Mouse (Mus musculus) hindbrain, embryonic 16.5 days (tissue): ENCODE results near the gene Olfr552. TPM values are rescaled to one million over a fixed set of nuclear protein-coding genes. Genes with fewer than 3 reads are reported as not detected.
"Not testable (repeated sequence)": the region's sequence is repeated elsewhere in the genome, so short reads cannot be mapped to it uniquely, and the experiment has no call there.

Experiments used
- ATAC-seq: fragments of 200-750 bp; cut with Nextera tagmentation; 2 replicates; pipeline ENCODE4 v1.8.0; 2017; ENCODE audit warnings: moderate TSS enrichment, moderate library complexity
- H3K27ac ChIP-seq: fragments of 300-500 bp; sonication (generic); 2 replicates; pipeline ENCODE4 v1.5.1; 2014; ENCODE audit warnings: low read depth, mild to moderate bottlenecking, control low read depth, low read length, moderate library complexity
- H3K27me3 ChIP-seq: fragments of 300-500 bp; sonication (generic); replicated peaks from 2 replicates; pipeline ENCODE4 v1.6.1; 2014; ENCODE audit warnings: low read length; ENCODE audit not compliant: control insufficient read depth, insufficient read depth
- H3K36me3 ChIP-seq: fragments of 300-500 bp; sonication (generic); 2 replicates; pipeline ENCODE4 v1.6.1; 2014; ENCODE audit warnings: mild to moderate bottlenecking, low read length, moderate library complexity, mixed read lengths; ENCODE audit not compliant: control insufficient read depth, insufficient read depth
- H3K4me1 ChIP-seq: fragments of 300-500 bp; sonication (generic); 2 replicates; pipeline ENCODE4 v1.6.1; 2014; ENCODE audit warnings: low read depth, low read length; ENCODE audit not compliant: control insufficient read depth, insufficient read depth
- H3K4me2 ChIP-seq: fragments of 300-500 bp; sonication (generic); 2 replicates; pipeline ENCODE4 v1.6.1; 2014; ENCODE audit warnings: mild to moderate bottlenecking, low read length, control low read depth, moderate library complexity
- H3K4me3 ChIP-seq: fragments of 300-500 bp; sonication (generic); 2 replicates; pipeline ENCODE4 v1.5.1; 2014; ENCODE audit warnings: mild to moderate bottlenecking, low read length, control low read depth, moderate library complexity
- H3K9ac ChIP-seq: fragments of 300-500 bp; sonication (generic); 2 replicates; pipeline ENCODE4 v1.6.1; 2014; ENCODE audit warnings: low read depth, mild to moderate bottlenecking, control low read depth, low read length, moderate library complexity
- H3K9me3 ChIP-seq: fragments of 300-500 bp; sonication (generic); 2 replicates; pipeline ENCODE4 v1.6.1; 2014; ENCODE audit warnings: mild to moderate bottlenecking, low read length, moderate library complexity; ENCODE audit not compliant: control insufficient read depth
- WGBS: fragments of 180-500 bp; shearing (Covaris S2); extraction: QIAGEN DNeasy Blood & Tissue Kit; methylation state at CpG from one replicate; pipeline ENCODE4 v1.1.7; 2014; 5-methylcytosine and 5-hydroxymethylcytosine counted together
- polyA plus RNA-seq: library from polyadenylated mRNA; unstranded; fragments of >200 nt; fragmentation: Nextera tagmentation; extraction: Ambion mirVana; gene quantifications from 2 replicates; pipeline ENCODE4 v1.2.1, GENCODE M21; 2015

Gene Olfr552
- polyA plus RNA-seq, 1 experiment from 2014 or later: not detected

DNA sequence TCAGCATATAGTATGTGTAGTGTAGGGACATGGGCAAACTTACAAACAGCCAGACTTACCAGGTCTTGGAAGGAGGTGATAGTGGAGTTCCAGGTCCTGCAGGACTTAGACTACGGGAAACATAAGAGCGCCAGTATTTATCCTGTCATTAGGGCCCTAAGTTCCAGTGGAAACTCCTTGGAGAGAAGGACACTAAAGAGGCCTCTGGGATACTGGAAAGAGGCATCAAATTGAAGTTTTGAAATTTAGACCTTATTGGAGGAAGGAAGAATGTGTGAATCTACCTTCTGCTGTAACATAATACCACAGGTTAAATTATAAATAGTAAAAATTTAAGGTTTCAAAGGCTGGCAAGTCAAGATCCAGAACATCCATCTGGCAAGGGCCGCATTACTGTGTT lies 5.8 kb upstream of the Olfr552 start, which contains the start of gene Olfr551:
Gene Olfr551 (minus strand): TSS at position 101 of the 400 bp plus-strand sequence.
- no peak for ATAC-seq
- Histone ChIP-seq H3K4me3 (no peak within 1 kb of the TSS), H3K36me3 (no peaks in the 10 kb centered on the region), H3K9me3 (no peaks in the 10 kb centered on the region), H3K4me1 (no peaks in the 10 kb centered on the region), H3K27me3 (no peaks in the 10 kb centered on the region), H3K27ac (no peak within 1 kb of the TSS), H3K4me2 (no peak within 1 kb of the TSS), H3K9ac (no peak within 1 kb of the TSS)
- WGBS: 95% methylated on average over 3 of the region's 3 CpGs

DNA sequence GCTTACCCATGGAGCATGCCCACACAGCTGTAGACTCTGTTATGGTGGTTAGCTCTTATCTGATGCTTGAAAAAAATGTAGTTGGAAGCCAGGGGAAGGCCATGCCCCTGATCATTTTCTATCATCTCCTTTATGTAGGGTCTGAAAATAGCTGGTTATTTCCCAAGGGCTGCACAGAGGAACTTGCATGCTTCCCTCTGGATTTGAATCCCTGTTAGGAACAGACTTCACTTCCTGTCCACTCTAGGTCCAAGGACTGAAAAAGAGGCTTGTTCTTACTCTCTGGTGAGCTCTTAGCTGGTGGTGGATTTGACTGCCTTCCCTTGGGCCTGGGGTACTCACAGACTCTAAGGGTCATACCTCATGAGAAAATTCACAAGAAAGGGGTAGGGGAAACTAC lies 20.5 kb downstream of the Olfr552 start, which contains the start of gene Olfr553:
Gene Olfr553 (minus strand): TSS at position 101 of the 400 bp plus-strand sequence.
- Histone ChIP-seq H3K36me3 (no peaks in the 10 kb centered on the region), H3K9ac (no peak within 1 kb of the TSS), H3K27ac (no peak within 1 kb of the TSS), H3K27me3 (no peaks in the 10 kb centered on the region), H3K9me3 (no peaks in the 10 kb centered on the region), H3K4me3 (no peak within 1 kb of the TSS), H3K4me1 (no peaks in the 10 kb centered on the region), H3K4me2 (no peak within 1 kb of the TSS)
- no peak for ATAC-seq

DNA sequence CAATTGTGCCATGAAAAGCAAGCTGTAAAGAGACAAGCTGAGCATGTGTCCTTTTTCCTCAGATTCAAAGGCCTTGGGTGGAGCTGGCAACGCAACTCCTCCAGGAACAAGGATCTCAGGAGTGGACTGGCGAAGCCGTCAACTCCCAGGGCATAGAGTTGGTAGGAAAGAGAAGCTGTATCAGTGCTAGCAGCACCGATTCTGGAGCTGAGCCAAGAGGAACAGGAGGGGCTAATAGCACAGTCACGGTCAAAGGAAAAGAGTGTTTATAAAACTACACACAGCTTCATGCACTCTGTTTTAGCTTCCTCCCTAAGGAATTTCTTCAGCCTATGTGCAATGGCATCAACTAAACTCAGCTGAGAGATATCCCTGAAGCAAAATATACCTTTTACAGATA lies 22.0 kb downstream of the Olfr552 start:
- H3K4me3 ChIP-seq: no peak overlapping the region
- H3K4me2 ChIP-seq: no peak overlapping the region
- H3K4me1 ChIP-seq: no peaks in the 10 kb centered on the region
- H3K36me3 ChIP-seq: no peaks in the 10 kb centered on the region
- ATAC-seq: no peak
- H3K27me3 ChIP-seq: no peaks in the 10 kb centered on the region
- 65% methylated on average over 5 of the region's 5 CpGs for WGBS
- no peaks in the 10 kb centered on the region for H3K9me3 ChIP-seq
- H3K9ac ChIP-seq: no peak overlapping the region
- H3K27ac ChIP-seq: no peak overlapping the region

DNA sequence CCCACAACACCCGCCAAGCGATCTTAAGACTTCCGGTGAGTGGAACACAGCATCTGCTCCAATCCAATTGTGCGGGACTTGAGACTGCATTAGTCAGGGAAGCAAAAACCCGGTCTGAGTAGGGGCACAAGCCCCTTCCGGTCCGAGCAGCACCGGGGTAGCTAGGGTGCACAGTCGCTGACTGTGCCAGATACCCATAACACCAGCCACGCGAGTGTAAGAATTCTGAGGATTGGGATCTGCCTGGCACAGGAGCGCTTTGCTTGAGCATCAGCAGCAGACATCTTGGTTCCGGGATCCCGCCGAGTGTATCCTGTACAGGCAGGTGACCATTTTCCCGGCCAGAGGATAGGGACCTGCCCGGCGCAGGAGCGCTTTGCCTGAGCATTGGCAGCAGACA lies 22.8 kb downstream of the Olfr552 start:
- H3K4me2 ChIP-seq, H3K4me1 ChIP-seq, H3K9ac ChIP-seq, ATAC-seq, H3K9me3 ChIP-seq, H3K27ac ChIP-seq, H3K4me3 ChIP-seq, H3K36me3 ChIP-seq, H3K27me3 ChIP-seq: not testable (repeated sequence)
- 89% methylated on average over 15 of the region's 19 CpGs for whole genome bisulfite sequencing

DNA sequence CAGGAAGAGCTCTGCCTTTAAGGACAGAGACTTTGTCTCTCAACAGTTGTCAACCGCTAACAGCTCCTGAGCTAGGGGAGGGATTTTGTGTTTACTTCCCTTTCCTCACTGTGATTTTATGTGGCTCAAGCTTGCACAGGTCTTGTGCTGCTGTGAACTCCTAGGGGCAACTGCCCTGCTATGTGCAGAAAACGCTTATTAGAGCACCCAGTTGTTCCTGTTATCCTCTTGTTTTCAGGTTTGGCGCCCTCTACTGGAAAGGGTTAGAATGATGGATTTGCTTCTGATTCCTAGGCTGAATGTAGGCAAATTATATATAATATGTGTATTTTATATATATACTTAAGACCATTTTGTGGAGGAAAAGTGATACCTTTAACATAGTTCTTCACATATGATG lies 39.1 kb downstream of the Olfr552 start:
- 39% methylated on average over 3 of the region's 3 CpGs for WGBS
- no peak for ATAC-seq
- Histone ChIP-seq H3K4me1 (no peaks in the 10 kb centered on the region), H3K36me3 (no peaks in the 10 kb centered on the region), H3K9me3 (no peaks in the 10 kb centered on the region), H3K4me3 (no peak overlapping the region), H3K27ac (no peak overlapping the region), H3K27me3 (no peaks in the 10 kb centered on the region), H3K4me2 (no peak overlapping the region), H3K9ac (no peak overlapping the region)

DNA sequence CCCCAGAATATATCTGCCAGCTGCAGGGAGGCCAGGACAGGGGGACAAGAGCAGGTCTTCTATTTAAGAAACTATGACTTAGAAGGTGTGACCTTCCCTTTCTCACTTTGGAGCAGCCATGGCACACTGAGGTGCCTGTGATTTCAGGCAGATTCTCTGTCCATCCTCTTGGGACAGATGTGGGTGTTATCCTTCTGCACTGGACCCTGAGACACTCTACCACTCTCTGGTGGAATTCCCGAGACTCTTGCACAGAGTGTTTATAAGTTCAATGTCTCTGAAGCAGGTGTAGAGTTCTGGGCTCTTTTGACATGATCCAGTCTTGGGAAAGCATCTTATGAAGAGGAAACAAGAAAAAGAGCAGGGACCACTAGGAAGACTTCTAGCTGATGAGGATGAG lies 40.6 kb downstream of the Olfr552 start, which contains the start of gene Olfr554:
Gene Olfr554 (plus strand): TSS at position 301 of the 400 bp plus-strand sequence.
- H3K4me3 ChIP-seq: no peak within 1 kb of the TSS
- H3K9ac ChIP-seq: no peak within 1 kb of the TSS
- H3K36me3 ChIP-seq: no peaks in the 10 kb centered on the region
- no peak for ATAC-seq
- WGBS: 87% methylated on average over 1 of the region's 1 CpGs
- no peaks in the 10 kb centered on the region for H3K27me3 ChIP-seq
- no peak within 1 kb of the TSS for H3K4me2 ChIP-seq
- no peaks in the 10 kb centered on the region for H3K9me3 ChIP-seq
- H3K4me1 ChIP-seq: no peaks in the 10 kb centered on the region
- H3K27ac ChIP-seq: no peak within 1 kb of the TSS

DNA sequence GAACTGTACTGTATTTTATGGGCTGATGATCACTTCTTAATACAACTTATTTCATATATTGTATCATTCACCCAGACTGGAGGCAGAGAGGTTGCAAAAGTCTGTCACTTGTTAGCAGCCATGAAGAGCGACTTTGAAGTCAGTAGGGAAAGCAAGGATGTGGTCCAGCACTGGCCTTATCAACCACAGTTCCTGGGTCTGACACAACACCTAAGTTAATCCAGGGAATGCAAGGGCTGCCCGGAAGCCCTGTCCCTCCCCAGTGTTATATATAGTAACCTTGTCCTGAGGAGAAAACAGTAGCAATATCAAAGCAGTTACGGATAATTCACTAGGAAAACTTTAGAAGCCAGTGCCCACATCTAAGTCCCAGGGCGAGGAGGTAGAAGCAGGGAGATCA lies 47.4 kb downstream of the Olfr552 start:
- WGBS: 87% methylated on average over 4 of the region's 4 CpGs
- H3K4me2 ChIP-seq: not testable (repeated sequence)

More for the DNA sequence above, 47.4 kb downstream of the Olfr552 start:
- H3K4me3 ChIP-seq, H3K27ac ChIP-seq, H3K36me3 ChIP-seq, H3K9me3 ChIP-seq, H3K27me3 ChIP-seq, H3K9ac ChIP-seq, H3K4me1 ChIP-seq, ATAC-seq: not testable (repeated sequence)

Other genes starting within 250 kb of the Olfr552 start
- gene Rrm1, start 156.1 kb upstream of the Olfr552 start, polyA plus RNA-seq: 48.8 and 55.7 TPM in 2 replicates
- gene Olfr543, start 116.1 kb upstream of the Olfr552 start, polyA plus RNA-seq: 0.66 and 0.71 TPM in 2 replicates
- gene Olfr544, start 109.5 kb upstream of the Olfr552 start, polyA plus RNA-seq: 0.05 and 0.14 TPM in 2 replicates
- gene Olfr545, start 98.2 kb upstream of the Olfr552 start, polyA plus RNA-seq: 0.24 and 0.45 TPM in 2 replicates
- gene Olfr547, start 63.0 kb upstream of the Olfr552 start, polyA plus RNA-seq: not detected in 2 replicates
- gene Olfr548-ps1, start 56.9 kb upstream of the Olfr552 start, polyA plus RNA-seq: not detected in 2 replicates
- not detected in 2 replicates for gene Olfr549, start 47.9 kb upstream of the Olfr552 start, polyA plus RNA-seq
- gene Trim21, start 32.3 kb upstream of the Olfr552 start, polyA plus RNA-seq: 0.09 and 0.26 TPM in 2 replicates
- gene Olfr550, start 26.3 kb upstream of the Olfr552 start, polyA plus RNA-seq: 0.04 TPM in 1 of 2 replicates, not detected in the other
- not detected in 2 replicates for gene Olfr551, start 5.9 kb upstream of the Olfr552 start, polyA plus RNA-seq
- gene Olfr553, start 20.4 kb downstream of the Olfr552 start, polyA plus RNA-seq: not detected in 2 replicates
- gene Olfr554, start 40.7 kb downstream of the Olfr552 start, polyA plus RNA-seq: not detected in 2 replicates
- not detected in 2 replicates for gene Olfr555, start 61.1 kb downstream of the Olfr552 start, polyA plus RNA-seq
- not detected in 2 replicates for gene Olfr556, start 67.1 kb downstream of the Olfr552 start, polyA plus RNA-seq
- 6.5 and 9.7 TPM in 2 replicates for gene Trim68, start 89.6 kb downstream of the Olfr552 start, polyA plus RNA-seq
- not detected in 2 replicates for gene Olfr557, start 98.1 kb downstream of the Olfr552 start, polyA plus RNA-seq
- 0.16 and 0.22 TPM in 2 replicates for gene Olfr558, start 104.4 kb downstream of the Olfr552 start, polyA plus RNA-seq
- gene Olfr33, start 121.3 kb downstream of the Olfr552 start, polyA plus RNA-seq: not detected in 2 replicates
- gene Olfr559, start 129.7 kb downstream of the Olfr552 start, polyA plus RNA-seq: not detected in 2 replicates
- not detected in 2 replicates for gene Olfr560, start 161.6 kb downstream of the Olfr552 start, polyA plus RNA-seq
- gene Olfr78, start 161.7 kb downstream of the Olfr552 start, polyA plus RNA-seq: 0.10 and 0.11 TPM in 2 replicates
- gene Olfr561, start 173.5 kb downstream of the Olfr552 start, polyA plus RNA-seq: not detected in 2 replicates
- not detected in 2 replicates for gene Olfr564, start 205.7 kb downstream of the Olfr552 start, polyA plus RNA-seq